Mouse (Mus musculus) embryonic facial prominence, embryonic 14.5 days (tissue): Measurements from ENCODE around the gene Immp2l. TPM values are rescaled to one million over a fixed set of nuclear protein-coding genes. Genes with fewer than 3 reads are reported as not detected.
"Not testable (repeated sequence)": the region's sequence is repeated elsewhere in the genome, so short reads cannot be mapped to it uniquely, and the experiment has no call there.

Experiments
- ATAC-seq: fragments of 200-750 bp; cut with Nextera tagmentation; 2 replicates; pipeline ENCODE4 v1.8.0; 2017; ENCODE audit warnings: low read depth, moderate number of reproducible peaks, moderate TSS enrichment
- DNase-seq: peaks from one replicate; pipeline ENCODE4 v3.0.0-alpha.2; 2015; ENCODE audit warnings: low spot score
- H3K27ac ChIP-seq: fragments of 300-500 bp; sonication (generic); replicated peaks from 2 replicates; pipeline ENCODE4 v1.5.1; 2014; ENCODE audit warnings: low read depth, mild to moderate bottlenecking, low read length, moderate library complexity
- H3K27me3 ChIP-seq: fragments of 300-500 bp; sonication (generic); replicated peaks from 2 replicates; pipeline ENCODE4 v1.6.1; 2014; ENCODE audit warnings: low read length; ENCODE audit not compliant: control insufficient read depth, insufficient read depth
- H3K36me3 ChIP-seq: fragments of 300-500 bp; sonication (generic); 2 replicates; pipeline ENCODE4 v1.6.1; 2014; ENCODE audit warnings: low read length, mixed read lengths; ENCODE audit not compliant: control insufficient read depth, insufficient read depth
- H3K4me1 ChIP-seq: fragments of 300-500 bp; sonication (generic); 2 replicates; pipeline ENCODE4 v1.6.1; 2014; ENCODE audit warnings: antibody characterized with exemption, low read length; ENCODE audit not compliant: control insufficient read depth, insufficient read depth
- H3K4me2 ChIP-seq: fragments of 300-500 bp; sonication (generic); 2 replicates; pipeline ENCODE4 v1.6.1; 2014; ENCODE audit warnings: low read depth, mild to moderate bottlenecking, low read length, moderate library complexity, mixed read lengths
- H3K4me3 ChIP-seq: fragments of 300-500 bp; sonication (generic); 2 replicates; pipeline ENCODE4 v1.5.1; 2014; ENCODE audit warnings: low read depth, mild to moderate bottlenecking, low read length
- H3K9ac ChIP-seq: fragments of 300-500 bp; sonication (generic); 2 replicates; pipeline ENCODE4 v1.6.1; 2014; ENCODE audit warnings: low read depth, mild to moderate bottlenecking, low read length, moderate library complexity, mixed read lengths
- H3K9me3 ChIP-seq: fragments of 300-500 bp; sonication (generic); 2 replicates; pipeline ENCODE4 v1.6.1; 2016; ENCODE audit warnings: low read length; ENCODE audit not compliant: control insufficient read depth
- WGBS: fragments of 180-500 bp; shearing (Covaris S2); extraction: QIAGEN DNeasy Blood & Tissue Kit; methylation state at CpG from one replicate; pipeline ENCODE4 v1.1.7; 2014; 5-methylcytosine and 5-hydroxymethylcytosine counted together
- polyA plus RNA-seq: library from polyadenylated mRNA; unstranded; fragments of >200 nt; fragmentation: Nextera tagmentation; extraction: Ambion mirVana; gene quantifications from 2 replicates; pipeline ENCODE4 v1.2.1, GENCODE M21; 2014

The Immp2l gene
- polyA plus RNA-seq, 1 experiment from 2014 or later = 15.9 TPM

GRCm38 (mm10) chr12:40991647-40992046 is 32.2 kb upstream of the Immp2l start:
- H3K9me3 ChIP-seq = no peaks in the 10 kb centered on the region
- no peak overlapping the region for H3K9ac ChIP-seq
- ATAC-seq = no peak
- no peaks in the 10 kb centered on the region for H3K27me3 ChIP-seq
- H3K4me3 ChIP-seq = no peak overlapping the region
- no peak overlapping the region for H3K27ac ChIP-seq
- H3K4me2 ChIP-seq = no peak overlapping the region
- no peaks in the 10 kb centered on the region for H3K4me1 ChIP-seq
- H3K36me3 ChIP-seq = no peaks in the 10 kb centered on the region
- WGBS = 83% methylated on average over 4 of the region's 4 CpGs
- no peak for DNase-seq

GRCm38 (mm10) chr12:40992237-40992636 is 31.7 kb upstream of the Immp2l start:
- H3K4me3 ChIP-seq, H3K9me3 ChIP-seq, H3K27ac ChIP-seq, ATAC-seq, H3K4me2 ChIP-seq, H3K4me1 ChIP-seq, H3K36me3 ChIP-seq, DNase-seq, H3K9ac ChIP-seq, H3K27me3 ChIP-seq: not testable (repeated sequence)
- 90% methylated on average over 1 of the region's 1 CpGs for WGBS

- no peak overlapping the region for H3K4me2 ChIP-seq
- no peak overlapping the region for H3K4me3 ChIP-seq
- WGBS = 81% methylated on average over 2 of the region's 2 CpGs
- H3K4me1 ChIP-seq = no peaks in the 10 kb centered on the region
- no peak overlapping the region for H3K27ac ChIP-seq
- no peak for ATAC-seq
- no peaks in the 10 kb centered on the region for H3K27me3 ChIP-seq
- DNase-seq = peak; percentile 9
- H3K36me3 ChIP-seq = no peaks in the 10 kb centered on the region
- no peak overlapping the region for H3K9ac ChIP-seq
- no peaks in the 10 kb centered on the region for H3K9me3 ChIP-seq
Measured at GRCm38 (mm10) chr12:40994846-40995245, 29.0 kb upstream of the Immp2l start.

GRCm38 (mm10) chr12:40995618-40996370 is 28.1 kb upstream of the Immp2l start:
- no peak overlapping the region for H3K9ac ChIP-seq

GRCm38 (mm10) chr12:41022516-41022915 is 1.4 kb upstream of the Immp2l start:
- Histone ChIP-seq H3K4me2 (no peak overlapping the region), H3K4me3 (no peak overlapping the region), H3K4me1 (no peaks in the 10 kb centered on the region; the same call in 1 of the 2 replicates), H3K27me3 (no peaks in the 10 kb centered on the region), H3K9me3 (no peaks in the 10 kb centered on the region), H3K36me3 (no peaks in the 10 kb centered on the region), H3K9ac (no peak overlapping the region), H3K27ac (no peak overlapping the region)
- 83% methylated on average over 1 of the region's 1 CpGs for WGBS
- ATAC-seq (no peak), DNase-seq (no peak)

More at GRCm38 (mm10) chr12:40995618-40996370, 28.1 kb upstream of the Immp2l start:
- H3K4me1 ChIP-seq = no peaks in the 10 kb centered on the region
- H3K27ac ChIP-seq = no peak overlapping the region
- H3K9me3 ChIP-seq = no peaks in the 10 kb centered on the region
- H3K36me3 ChIP-seq = no peaks in the 10 kb centered on the region
- no peak for ATAC-seq
- 78% methylated on average over 9 of the region's 9 CpGs for WGBS
- H3K27me3 ChIP-seq = no peaks in the 10 kb centered on the region
- H3K4me2 ChIP-seq = no peak overlapping the region
- no peak overlapping the region for H3K4me3 ChIP-seq
- no peak for DNase-seq

- no peak for DNase-seq
- H3K4me3 ChIP-seq = peak overlapping the region; percentile 64
- H3K9ac ChIP-seq = peak overlapping the region; percentile 80
- no peaks in the 10 kb centered on the region; the same call in 1 of the 2 replicates for H3K4me1 ChIP-seq
- H3K9me3 ChIP-seq = no peaks in the 10 kb centered on the region
- no peaks in the 10 kb centered on the region for H3K27me3 ChIP-seq
- peak overlapping the region; percentile 46; the same call in 1 of the 2 replicates for H3K27ac ChIP-seq
- H3K4me2 ChIP-seq = peak overlapping the region; percentile 62
- WGBS = 13% methylated on average over 9 of the region's 9 CpGs
- H3K36me3 ChIP-seq = no peaks in the 10 kb centered on the region
- ATAC-seq = no peak
Measured at GRCm38 (mm10) chr12:41024512-41024911, 622 bp downstream of the Immp2l start.

GRCm38 (mm10) chr12:41027485-41027884 is 3.6 kb downstream of the Immp2l start:
- H3K4me1 ChIP-seq = no peaks in the 10 kb centered on the region; the same call in 1 of the 2 replicates
- H3K9ac ChIP-seq = no peak overlapping the region
- no peak overlapping the region for H3K4me3 ChIP-seq
- DNase-seq (no peak), ATAC-seq (no peak)
- H3K36me3 ChIP-seq = no peaks in the 10 kb centered on the region
- no peaks in the 10 kb centered on the region for H3K9me3 ChIP-seq
- H3K4me2 ChIP-seq = no peak overlapping the region
- no peak overlapping the region for H3K27ac ChIP-seq
- 82% methylated on average over 6 of the region's 6 CpGs for WGBS
- no peaks in the 10 kb centered on the region for H3K27me3 ChIP-seq

- Histone ChIP-seq H3K4me1 (no peaks in the 10 kb centered on the region), H3K9me3 (no peaks in the 10 kb centered on the region), H3K9ac (no peak overlapping the region), H3K27ac (no peak overlapping the region), H3K4me3 (no peak overlapping the region), H3K27me3 (no peaks in the 10 kb centered on the region), H3K4me2 (no peak overlapping the region), H3K36me3 (no peaks in the 10 kb centered on the region)
- DNase-seq (no peak), ATAC-seq (no peak)
- WGBS = 94% methylated on average over 2 of the region's 2 CpGs
Measured at GRCm38 (mm10) chr12:41031119-41031518, 7.2 kb downstream of the Immp2l start.

- 77% methylated on average over 3 of the region's 3 CpGs for WGBS
- DNase-seq (no peak), ATAC-seq (no peak)
- no peak overlapping the region for H3K9ac ChIP-seq
- no peak overlapping the region for H3K4me2 ChIP-seq
- H3K4me3 ChIP-seq = no peak overlapping the region
- no peaks in the 10 kb centered on the region for H3K4me1 ChIP-seq
- H3K27ac ChIP-seq = no peak overlapping the region
- H3K27me3 ChIP-seq = no peaks in the 10 kb centered on the region
- H3K9me3 ChIP-seq = no peaks in the 10 kb centered on the region
- H3K36me3 ChIP-seq = no peaks in the 10 kb centered on the region
Measured at GRCm38 (mm10) chr12:41033196-41033595, 9.3 kb downstream of the Immp2l start.
